Comparison of ENCODE assay signal across 10 mouse cellular contexts in the genomic region with DNA sequence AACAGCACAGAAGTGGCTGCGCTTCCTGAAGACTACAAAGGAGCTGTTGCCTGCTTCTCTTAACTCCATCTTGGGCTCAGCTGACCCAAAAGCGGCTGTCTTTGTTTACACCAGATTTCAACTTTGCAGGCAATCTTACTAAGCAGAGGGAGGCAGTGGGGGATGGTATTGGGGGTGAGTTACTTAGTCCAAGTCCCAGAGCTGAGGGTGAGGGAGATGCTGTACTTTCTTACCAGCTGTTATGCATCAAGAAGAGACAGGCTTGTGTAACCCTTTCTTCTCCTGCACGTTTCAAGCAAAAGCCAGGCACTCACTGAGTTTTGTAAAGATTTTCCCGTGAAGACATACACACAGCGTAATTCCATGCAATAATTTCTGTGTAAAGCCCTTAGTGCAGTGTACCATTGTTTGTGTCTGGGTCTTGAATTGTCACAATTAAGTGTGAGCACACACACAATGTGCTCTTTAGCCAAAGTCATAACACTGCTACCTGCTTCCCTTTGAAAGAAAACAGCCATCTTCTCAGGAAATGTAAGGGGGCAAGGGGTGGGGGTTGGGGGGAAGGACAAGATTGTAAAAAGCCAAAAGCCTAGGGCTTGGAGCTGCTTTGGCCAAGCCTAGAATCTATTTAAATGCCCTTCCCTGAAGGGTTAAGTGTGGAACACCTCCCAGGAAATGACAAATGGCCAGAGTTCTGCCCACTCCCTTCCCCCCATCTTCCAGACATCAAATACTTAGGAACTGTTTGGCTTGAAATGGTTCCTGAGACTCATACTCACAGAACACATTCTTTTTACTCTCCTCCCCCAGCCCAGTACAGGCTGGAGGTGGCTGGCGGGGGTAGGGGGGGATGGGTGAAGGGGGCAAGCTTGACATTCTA. TPM values are rescaled to one million over a fixed set of nuclear protein-coding genes. Genes with fewer than 3 reads are reported as not detected.
DNase-seq lines count a peak whose midpoint lies in the region; ATAC-seq and TF ChIP-seq lines count a peak whose summit lies in the region.
"Had no signal": no experiment of that assay in that cellular context is flagged by ENCODE, and none has a peak within 500 bp of the region (broad histone marks: within the 10 kb centered on the region; RNA-seq: fewer than 3 reads in every experiment).

No protein-coding gene starts in this region.

- H3K36me3 ChIP-seq in heart, adult 2 months (ENCODE audit: control insufficient read depth, insufficient read depth, low read length) = no peaks in the 10 kb centered on the region
- H3K36me3 ChIP-seq in lung, postnatal 0 days (ENCODE audit: insufficient read depth, low read length) = no peaks in the 10 kb centered on the region

- 0 out of 2 replicates have a peak, but pooled peaks have one; percentile 22 for TF ChIP-seq POLR2A in heart, adult 2 months (IDR thresholded peaks at IDR 0.05; ENCODE audit: insufficient read depth, low read depth, low read length)

- H3K4me1 ChIP-seq in heart, adult 2 months (ENCODE audit: control insufficient read depth, insufficient read depth, low read length) = no peaks in the 10 kb centered on the region
- H3K4me1 ChIP-seq in lung, postnatal 0 days (ENCODE audit: insufficient read depth, low read depth, low read length) = no peaks in the 10 kb centered on the region

- no peak for TF ChIP-seq EP300 in heart, adult 2 months (IDR thresholded peaks at IDR 0.05; ENCODE audit: insufficient read depth, low read depth, low read length)
- peak; percentile 61 for TF ChIP-seq EP300 in lung, postnatal 0 days (IDR thresholded peaks at IDR 0.05)

- no peak overlapping the region for H3K9ac ChIP-seq in heart, adult 2 months (ENCODE audit: low read depth, low read length)
- H3K9ac ChIP-seq in lung, postnatal 0 days (replicated peaks; ENCODE audit: low read depth) = no peak overlapping the region
- H3K9ac ChIP-seq: liver, embryonic 14.5 days had no signal

- ATAC-seq in lung, postnatal 0 days = peak; percentile 91
- ATAC-seq: Patski had no signal

- no peaks in the 10 kb centered on the region for H3K79me2 ChIP-seq in heart, adult 2 months (replicated peaks; ENCODE audit: control insufficient read depth, insufficient read depth, low read length)

- H3K27ac ChIP-seq in heart, adult 2 months = peak overlapping the region; percentile 85
- H3K27ac ChIP-seq in lung, postnatal 0 days (ENCODE audit: low read length) = peak overlapping the region; percentile 85
- H3K27ac ChIP-seq: liver, embryonic 14.5 days had no signal

- H3K9me3 ChIP-seq in lung, postnatal 0 days (ENCODE audit: low read length) = no peaks in the 10 kb centered on the region

- intact Hi-C loops in heart, adult 2 months (cut with DNase I) = loop anchor here (5.0 kb wide), 1 partner anchor 32 kb away; no protein-coding TSS in a partner anchor

- H3K4me2 ChIP-seq in lung, postnatal 0 days (replicated peaks; ENCODE audit: low read depth, low read length) = peak overlapping the region; percentile 27; the same call in 1 of the 2 replicates

- no peaks in the 10 kb centered on the region for H3K27me3 ChIP-seq in heart, adult 2 months (ENCODE audit: control insufficient read depth, insufficient read depth, low read length)
- H3K27me3 ChIP-seq in lung, postnatal 0 days (replicated peaks; ENCODE audit: insufficient read depth, low read length) = no peaks in the 10 kb centered on the region
- H3K27me3 ChIP-seq: Patski had no signal

- peak; percentile 17 for DNase-seq in retina, postnatal 1 day
- no peak for DNase-seq in retina, embryonic 14.5 days (ENCODE audit: low spot score)
- peak; percentile 62 to 72 for DNase-seq in heart, adult 2 months
- DNase-seq in kidney, adult 18-20 months = peak; percentile 29
- DNase-seq in lung, postnatal 0 days (ENCODE audit: low spot score) = peak; percentile 90
- DNase-seq in right cerebral cortex, postnatal 4 days = no peak
- DNase-seq in cerebellum, adult 8-10 months = no peak
- no peak for DNase-seq in cerebellum, postnatal 25 days

- TF ChIP-seq CTCF in heart, adult 2 months (IDR thresholded peaks at IDR 0.05) = no peak
- no peak for TF ChIP-seq CTCF in lung, postnatal 0 days (IDR thresholded peaks at IDR 0.05)

- no peak overlapping the region; the same call in 1 of the 2 replicates for H3K4me3 ChIP-seq in heart, adult 2 months
- H3K4me3 ChIP-seq in lung, postnatal 0 days (ENCODE audit: low read depth, low read length) = no peak overlapping the region

- WGBS in heart, adult 2 months = 43% methylated on average over 6 of the region's 6 CpGs
- 22% methylated on average over 6 of the region's 6 CpGs for WGBS in lung, postnatal 0 days

RNA-seq across cellular contexts. Expression of a gene that starts 15.0 kb away (rescaled TPM):
- 10 to 100 TPM; 60.1 to 88.9 TPM for total RNA-seq in heart, adult 2 months (2021)
- polyA plus RNA-seq in heart, adult 2 months (2012; rRNA removed) = 89.3 and 99.8 TPM in 2 replicates
- 349 and 355 TPM in 2 replicates for polyA plus RNA-seq in lung, postnatal 0 days (2015; fragmentation: Nextera tagmentation; extraction: Ambion mirVana)

Comparison
In these comparisons a context has a peak if more than half of its experiments do, and no peak if none do; other contexts are left out.
1. DNase-seq: peak in retina, postnatal 1 day (single experiment), heart, adult 2 months (2 of 2), kidney, adult 18-20 months (single experiment) and lung, postnatal 0 days (single experiment); none in retina, embryonic 14.5 days (single experiment), right cerebral cortex, postnatal 4 days (single experiment), cerebellum, adult 8-10 months (single experiment) and cerebellum, postnatal 25 days (0 of 2).